Mouse (Mus musculus) midbrain, embryonic 12.5 days (tissue): Measurements from ENCODE around the gene Desi1. TPM values are rescaled to one million over a fixed set of nuclear protein-coding genes. Genes with fewer than 3 reads are reported as not detected.

Experiments used
- ATAC-seq: fragments of 200-750 bp; cut with Nextera tagmentation; 2 replicates; pipeline ENCODE4 v1.8.0; 2017; ENCODE audit warnings: low read depth, moderate TSS enrichment, moderate library complexity; ENCODE audit not compliant: low FRiP score
- H3K27ac ChIP-seq: fragments of 300-500 bp; sonication (generic); replicated peaks from 2 replicates; pipeline ENCODE4 v1.5.1; 2016; ENCODE audit warnings: mild to moderate bottlenecking
- H3K27me3 ChIP-seq: fragments of 300-500 bp; sonication (generic); 2 replicates; pipeline ENCODE4 v1.6.1; 2016; ENCODE audit warnings: mild to moderate bottlenecking
- H3K36me3 ChIP-seq: fragments of 300-500 bp; sonication (generic); 2 replicates; pipeline ENCODE4 v1.6.1; 2016
- H3K4me1 ChIP-seq: fragments of 300-500 bp; sonication (generic); 2 replicates; pipeline ENCODE4 v1.6.1; 2016
- H3K4me2 ChIP-seq: fragments of 300-500 bp; sonication (generic); replicated peaks from 2 replicates; pipeline ENCODE4 v1.6.1; 2016; ENCODE audit warnings: mild to moderate bottlenecking, moderate library complexity
- H3K4me3 ChIP-seq: fragments of 300-500 bp; sonication (generic); 2 replicates; pipeline ENCODE4 v1.5.1; 2016; ENCODE audit warnings: mild to moderate bottlenecking
- H3K9ac ChIP-seq: fragments of 300-500 bp; sonication (generic); replicated peaks from 2 replicates; pipeline ENCODE4 v1.6.1; 2016; ENCODE audit warnings: mild to moderate bottlenecking, moderate library complexity
- H3K9me3 ChIP-seq: fragments of 300-500 bp; sonication (generic); 2 replicates; pipeline ENCODE4 v1.6.1; 2016; ENCODE audit warnings: mild to moderate bottlenecking
- WGBS: fragments of 180-500 bp; shearing (Covaris S2); methylation state at CpG from one replicate; pipeline ENCODE4 v1.1.7; 2016; 5-methylcytosine and 5-hydroxymethylcytosine counted together
- polyA plus RNA-seq: library from polyadenylated mRNA; unstranded; fragments of >200 nt; fragmentation: Nextera tagmentation; extraction: Ambion mirVana; gene quantifications from 2 replicates; pipeline ENCODE4 v1.2.1, GENCODE M21; 2016

The Desi1 gene
- polyA plus RNA-seq, 1 experiment from 2014 or later: 39.9 TPM

GRCm38 (mm10) chr15:81960171-81961077 lies 73.2 kb downstream of the Desi1 start, which contains the start of gene Pmm1:
Pmm1 (minus strand) TSS chr15:81960930.
- H3K9me3 ChIP-seq: no peaks in the 10 kb centered on the region
- H3K36me3 ChIP-seq: no peaks in the 10 kb centered on the region
- no peaks in the 10 kb centered on the region for H3K4me1 ChIP-seq
- H3K9ac ChIP-seq: peak within 1 kb of the TSS; percentile 66
- WGBS: under 1% methylated on average over 72 of the region's 77 CpGs
- H3K27me3 ChIP-seq: no peaks in the 10 kb centered on the region
- peak; percentile 96 for ATAC-seq
- peak within 1 kb of the TSS; percentile 97 for H3K4me2 ChIP-seq
- H3K4me3 ChIP-seq: peak within 1 kb of the TSS; percentile 58
- H3K27ac ChIP-seq: peak within 1 kb of the TSS; percentile 79

- 0 out of 2 replicates have a peak, but pooled peaks cover 3% of the 10 kb centered on the region for H3K36me3 ChIP-seq
- H3K27ac ChIP-seq: no peak overlapping the region
- no peak overlapping the region for H3K9ac ChIP-seq
- no peak overlapping the region for H3K4me2 ChIP-seq
- ATAC-seq: no peak
- H3K4me1 ChIP-seq: no peaks in the 10 kb centered on the region
- H3K4me3 ChIP-seq: no peak overlapping the region
- 94% methylated on average over 3 of the region's 3 CpGs for WGBS
- no peaks in the 10 kb centered on the region for H3K27me3 ChIP-seq
- H3K9me3 ChIP-seq: no peaks in the 10 kb centered on the region
These were observed 74.8 kb downstream of the Desi1 start for GRCm38 (mm10) chr15:81958906-81959305.

GRCm38 (mm10) chr15:81957598-81957997 lies 76.1 kb downstream of the Desi1 start:
- H3K27me3 ChIP-seq: no peaks in the 10 kb centered on the region
- ATAC-seq: no peak
- no peak overlapping the region for H3K4me3 ChIP-seq
- 85% methylated on average over 11 of the region's 11 CpGs for WGBS
- no peaks in the 10 kb centered on the region for H3K4me1 ChIP-seq
- H3K36me3 ChIP-seq: 0 out of 2 replicates have a peak, but pooled peaks cover 3% of the 10 kb centered on the region
- no peak overlapping the region for H3K9ac ChIP-seq
- no peak overlapping the region for H3K4me2 ChIP-seq
- no peaks in the 10 kb centered on the region for H3K9me3 ChIP-seq
- no peak overlapping the region for H3K27ac ChIP-seq

- no peak overlapping the region for H3K4me2 ChIP-seq
- 59% methylated on average over 8 of the region's 8 CpGs for WGBS
These were observed 77.2 kb downstream of the Desi1 start for GRCm38 (mm10) chr15:81956457-81956856.

GRCm38 (mm10) chr15:81955414-81955813 lies 78.2 kb downstream of the Desi1 start:
- no peaks in the 10 kb centered on the region for H3K9me3 ChIP-seq
- H3K4me3 ChIP-seq: no peak overlapping the region
- H3K4me2 ChIP-seq: no peak overlapping the region
- ATAC-seq: no peak
- H3K9ac ChIP-seq: no peak overlapping the region
- no peak overlapping the region for H3K27ac ChIP-seq
- WGBS: 93% methylated on average over 15 of the region's 15 CpGs
- H3K4me1 ChIP-seq: no peaks in the 10 kb centered on the region
- peaks cover 3% of the 10 kb centered on the region; the same call in 1 of the 2 replicates for H3K36me3 ChIP-seq
- H3K27me3 ChIP-seq: no peaks in the 10 kb centered on the region

More at GRCm38 (mm10) chr15:81956457-81956856, 77.2 kb downstream of the Desi1 start:
- Histone ChIP-seq H3K9me3 (no peaks in the 10 kb centered on the region), H3K27me3 (no peaks in the 10 kb centered on the region), H3K4me1 (no peaks in the 10 kb centered on the region), H3K27ac (no peak overlapping the region), H3K4me3 (no peak overlapping the region), H3K9ac (no peak overlapping the region), H3K36me3 (peaks cover 3% of the 10 kb centered on the region; the same call in 1 of the 2 replicates)
- no peak for ATAC-seq

GRCm38 (mm10) chr15:81954716-81955115 lies 78.9 kb downstream of the Desi1 start:
- Histone ChIP-seq H3K4me3 (no peak overlapping the region), H3K27ac (no peak overlapping the region), H3K4me2 (no peak overlapping the region), H3K4me1 (no peaks in the 10 kb centered on the region), H3K9ac (no peak overlapping the region), H3K27me3 (no peaks in the 10 kb centered on the region), H3K36me3 (peaks cover 3% of the 10 kb centered on the region; the same call in 1 of the 2 replicates), H3K9me3 (no peaks in the 10 kb centered on the region)
- ATAC-seq: no peak
- 90% methylated on average over 6 of the region's 6 CpGs for WGBS

- H3K27ac ChIP-seq: no peak overlapping the region
- peaks cover 3% of the 10 kb centered on the region; the same call in 1 of the 2 replicates for H3K36me3 ChIP-seq
- 95% methylated on average over 9 of the region's 9 CpGs for WGBS
- H3K9ac ChIP-seq: no peak overlapping the region
- ATAC-seq: no peak
- no peak overlapping the region for H3K4me3 ChIP-seq
- no peaks in the 10 kb centered on the region for H3K27me3 ChIP-seq
- no peaks in the 10 kb centered on the region for H3K4me1 ChIP-seq
- H3K9me3 ChIP-seq: no peaks in the 10 kb centered on the region
- no peak overlapping the region for H3K4me2 ChIP-seq
These were observed 79.5 kb downstream of the Desi1 start for GRCm38 (mm10) chr15:81954151-81954583.

- H3K4me2 ChIP-seq: no peak overlapping the region
- no peaks in the 10 kb centered on the region for H3K9me3 ChIP-seq
- no peak overlapping the region for H3K4me3 ChIP-seq
- H3K36me3 ChIP-seq: peaks cover 3% of the 10 kb centered on the region; the same call in 1 of the 2 replicates
- H3K4me1 ChIP-seq: no peaks in the 10 kb centered on the region
- ATAC-seq: no peak
- H3K27me3 ChIP-seq: no peaks in the 10 kb centered on the region
- 89% methylated on average over 4 of the region's 4 CpGs for WGBS
- no peak overlapping the region for H3K27ac ChIP-seq
- no peak overlapping the region for H3K9ac ChIP-seq
These were observed 81.4 kb downstream of the Desi1 start for GRCm38 (mm10) chr15:81952310-81952709.

GRCm38 (mm10) chr15:81951159-81951558 lies 82.5 kb downstream of the Desi1 start:
- no peaks in the 10 kb centered on the region for H3K27me3 ChIP-seq
- ATAC-seq: no peak
- 93% methylated on average over 9 of the region's 9 CpGs for WGBS
- no peak overlapping the region for H3K4me3 ChIP-seq
- no peak overlapping the region for H3K4me2 ChIP-seq
- no peaks in the 10 kb centered on the region for H3K9me3 ChIP-seq
- no peaks in the 10 kb centered on the region for H3K4me1 ChIP-seq
- no peak overlapping the region for H3K27ac ChIP-seq
- no peak overlapping the region for H3K9ac ChIP-seq
- H3K36me3 ChIP-seq: peaks cover 7% of the 10 kb centered on the region

GRCm38 (mm10) chr15:81950716-81951115 lies 82.9 kb downstream of the Desi1 start:
- H3K36me3 ChIP-seq: peaks cover 7% of the 10 kb centered on the region
- H3K27me3 ChIP-seq: no peaks in the 10 kb centered on the region
- H3K9me3 ChIP-seq: no peaks in the 10 kb centered on the region
- H3K27ac ChIP-seq: no peak overlapping the region
- WGBS: 95% methylated on average over 5 of the region's 5 CpGs
- H3K4me1 ChIP-seq: no peaks in the 10 kb centered on the region
- no peak overlapping the region for H3K9ac ChIP-seq
- no peak overlapping the region for H3K4me3 ChIP-seq
- ATAC-seq: no peak
- H3K4me2 ChIP-seq: no peak overlapping the region

- no peak overlapping the region for H3K4me2 ChIP-seq
- H3K9me3 ChIP-seq: no peaks in the 10 kb centered on the region
- WGBS: 64% methylated on average over 11 of the region's 11 CpGs
- H3K27ac ChIP-seq: no peak overlapping the region
- no peak for ATAC-seq
- no peaks in the 10 kb centered on the region for H3K27me3 ChIP-seq
- no peak overlapping the region for H3K9ac ChIP-seq
- H3K4me1 ChIP-seq: no peaks in the 10 kb centered on the region
- H3K4me3 ChIP-seq: no peak overlapping the region
- H3K36me3 ChIP-seq: peaks cover 4% of the 10 kb centered on the region
These were observed 84.1 kb downstream of the Desi1 start for GRCm38 (mm10) chr15:81949476-81950131.

- Histone ChIP-seq H3K9me3 (no peaks in the 10 kb centered on the region), H3K27ac (no peak overlapping the region), H3K4me1 (no peaks in the 10 kb centered on the region), H3K27me3 (no peaks in the 10 kb centered on the region), H3K4me2 (no peak overlapping the region), H3K4me3 (no peak overlapping the region), H3K36me3 (peaks cover 4% of the 10 kb centered on the region), H3K9ac (no peak overlapping the region)
- no peak for ATAC-seq
- WGBS: 89% methylated on average over 10 of the region's 10 CpGs
These were observed 84.6 kb downstream of the Desi1 start for GRCm38 (mm10) chr15:81949076-81949475.
